Mouse (Mus musculus) stomach, postnatal 0 days (tissue): Measurements from ENCODE around the gene Esrrg.

Experiments used
- CTCF ChIP-seq: IDR thresholded peaks from 2 replicates; pipeline ENCODE4 v1.5.1; 2016; ENCODE audit warnings: antibody characterized with exemption, low read depth, mild to moderate bottlenecking, moderate library complexity
- EP300 ChIP-seq: optimal IDR thresholded peaks from 2 replicates; pipeline ENCODE3; 2016; ENCODE audit warnings: antibody characterized with exemption

GRCm38 (mm10) chr1:187583982-187584381, 24.6 kb upstream of the Esrrg start:
- no peak for TF ChIP-seq CTCF
- TF ChIP-seq EP300 = no peak
